25 mouse cellular contexts compared by ENCODE assay signal in the genomic region with DNA sequence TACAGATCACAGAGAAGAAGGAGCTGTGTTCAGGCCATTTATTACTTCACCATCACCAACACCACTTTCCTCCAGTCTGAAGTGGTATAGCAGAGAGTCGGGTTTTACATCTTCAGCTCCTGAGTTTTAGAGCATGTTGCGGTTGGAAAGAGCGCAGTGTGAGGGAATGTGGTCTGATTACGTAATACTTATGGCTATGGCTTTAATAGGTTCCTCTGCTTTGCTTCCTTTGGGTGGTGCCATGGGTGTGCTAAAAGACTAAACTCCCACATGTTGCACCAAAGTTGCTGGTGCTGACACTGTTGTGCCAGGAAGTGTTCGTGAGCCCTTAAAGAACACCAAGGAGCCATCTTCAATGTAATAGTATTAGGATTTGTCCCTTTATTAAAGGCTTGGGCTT. TPM values are rescaled to one million over a fixed set of nuclear protein-coding genes. Genes with fewer than 3 reads are reported as not detected.
"Had no signal": no experiment of that assay in that cellular context is flagged by ENCODE, and none has a peak within 500 bp of the region (broad histone marks: within the 10 kb centered on the region; RNA-seq: fewer than 3 reads in every experiment).

No protein-coding gene starts in this region.

- DNase-seq: liver, embryonic 13.5 days; liver, postnatal 0 days; lung, adult 2 months; lung, postnatal 14 days; retina, postnatal 1 day; right cerebral cortex, adult 18-20 months; right cerebral cortex, postnatal 25 days; thymus, adult 2 months; thymus, postnatal 36 days had no signal

- H3K9me3 ChIP-seq: liver, embryonic 13.5 days; liver, embryonic 15.5 days; lung, embryonic 15.5 days; megakaryocyte, embryonic 14.5 days; midbrain, embryonic 13.5 days; midbrain, embryonic 15.5 days; neural tube, embryonic 13.5 days; neural tube, embryonic 15.5 days; stomach, embryonic 15.5 days had no signal

- H3K27me3 ChIP-seq: liver, embryonic 13.5 days; liver, embryonic 15.5 days; lung, embryonic 15.5 days; megakaryocyte, embryonic 14.5 days; midbrain, embryonic 13.5 days; midbrain, embryonic 15.5 days; neural tube, embryonic 13.5 days; neural tube, embryonic 15.5 days; stomach, embryonic 15.5 days had no signal

- H3K4me1 ChIP-seq: liver, embryonic 13.5 days; lung, embryonic 15.5 days; midbrain, embryonic 13.5 days; midbrain, embryonic 15.5 days; neural tube, embryonic 13.5 days; neural tube, embryonic 15.5 days; stomach, embryonic 15.5 days had no signal

- H3K4me2 ChIP-seq: liver, embryonic 13.5 days; liver, embryonic 15.5 days; lung, embryonic 15.5 days; midbrain, embryonic 11.5 days; midbrain, embryonic 13.5 days; midbrain, embryonic 15.5 days; neural tube, embryonic 13.5 days; neural tube, embryonic 15.5 days; stomach, embryonic 15.5 days had no signal

- ATAC-seq: liver, postnatal 0 days; lung, postnatal 0 days; midbrain, embryonic 13.5 days; midbrain, embryonic 15.5 days had no signal

- H3K27ac ChIP-seq: liver, embryonic 13.5 days; liver, embryonic 15.5 days; lung, embryonic 15.5 days; macrophage; midbrain, embryonic 13.5 days; midbrain, embryonic 15.5 days; neural tube, embryonic 13.5 days; neural tube, embryonic 15.5 days; stomach, embryonic 15.5 days; stomach, postnatal 0 days had no signal

- H3K4me3 ChIP-seq: liver, embryonic 13.5 days; liver, embryonic 15.5 days; lung, embryonic 15.5 days; megakaryocyte, embryonic 14.5 days; midbrain, embryonic 13.5 days; midbrain, embryonic 15.5 days; myocyte; neural tube, embryonic 13.5 days; neural tube, embryonic 15.5 days; stomach, embryonic 15.5 days had no signal

- H3K9ac ChIP-seq: liver, embryonic 13.5 days; liver, embryonic 15.5 days; liver, postnatal 0 days; lung, embryonic 15.5 days; midbrain, embryonic 13.5 days; midbrain, embryonic 15.5 days; neural tube, embryonic 13.5 days; neural tube, embryonic 15.5 days; stomach, embryonic 15.5 days had no signal

RNA-seq across cellular contexts. Expression of gene Gm9999, which starts 55.1 kb away (rescaled TPM):
- total RNA-seq: midbrain, postnatal 0 days had no signal
- polyA plus RNA-seq: liver, embryonic 13.5 days; liver, embryonic 15.5 days; liver, postnatal 0 days; lung, adult 2 months; lung, embryonic 15.5 days; lung, postnatal 0 days; macrophage; midbrain, embryonic 11.5 days; midbrain, embryonic 13.5 days; midbrain, embryonic 15.5 days; midbrain, postnatal 0 days; myocyte; neural tube, embryonic 11.5 days; neural tube, embryonic 13.5 days; neural tube, embryonic 15.5 days; spleen, adult 2 months; stomach, embryonic 15.5 days; stomach, postnatal 0 days had no signal
